Mouse (Mus musculus): ENCODE measurements around the gene Tmeff1. TPM values are rescaled to one million over a fixed set of nuclear protein-coding genes. Genes with fewer than 3 reads are reported as not detected.

The Tmeff1 gene
- polyA plus RNA-seq (2015; fragmentation: Nextera tagmentation; extraction: Ambion mirVana): 72.2 and 182 TPM in 2 replicates

DNA sequence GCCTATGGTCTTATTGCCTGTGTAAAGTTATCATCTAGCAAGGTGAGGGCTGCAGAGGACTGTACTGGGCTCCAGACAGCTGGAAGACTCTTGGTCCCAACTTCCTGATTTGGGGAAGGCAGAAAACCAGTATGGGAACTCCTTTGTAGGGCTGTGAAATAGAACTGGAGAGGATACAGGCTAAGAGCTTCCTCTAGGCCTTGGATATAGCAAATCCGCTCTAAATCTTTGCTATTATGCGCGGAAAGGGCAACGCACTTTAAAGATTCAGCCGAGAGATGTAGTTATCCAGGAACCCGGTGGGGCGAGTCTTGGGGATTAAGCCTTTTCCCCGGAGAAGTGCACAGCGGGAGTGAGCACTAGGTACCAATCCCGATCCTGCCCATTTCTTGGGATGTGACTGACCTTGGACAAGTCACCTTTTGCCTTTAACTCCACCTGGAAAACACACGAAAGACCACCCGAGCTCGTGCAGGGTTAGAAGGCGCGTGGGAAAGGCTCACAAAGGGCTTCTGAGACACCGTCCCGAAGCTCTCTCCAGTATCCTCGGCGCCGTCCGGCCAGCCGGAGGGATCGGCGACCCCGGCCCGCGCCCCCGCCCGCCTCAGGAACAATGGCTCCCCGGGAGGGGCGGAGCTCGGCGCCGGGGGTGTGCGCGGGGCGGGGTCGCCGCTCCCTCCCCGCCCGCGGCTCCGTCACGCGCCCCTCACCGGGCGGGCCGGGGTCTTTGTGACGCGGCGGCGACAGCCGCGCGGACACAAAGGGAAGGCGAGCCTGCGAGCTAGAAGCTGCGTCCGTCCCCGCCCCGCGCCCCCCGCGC is at the start of gene Tmeff1:
TSS of gene Tmeff1 (plus strand) at position 754 of the 820 bp plus-strand sequence.
- Histone ChIP-seq H3K4me3 (ENCODE audit: low read length) (peak within 1 kb of the TSS; percentile 93), H3K9ac (ENCODE audit: low read depth, low read length) (peak within 1 kb of the TSS; percentile 88), H3K27ac (ENCODE audit: low read depth, low read length) (peak within 1 kb of the TSS; percentile 93), H3K9me3 (ENCODE audit: control insufficient read depth, low read length) (no peaks in the 10 kb centered on the region; the same call in 1 of the 2 replicates), H3K4me1 (ENCODE audit: control insufficient read depth, insufficient read depth, low read depth, low read length) (peaks cover 8% of the 10 kb centered on the region; the same call in 1 of the 2 replicates), H3K36me3 (ENCODE audit: control insufficient read depth, insufficient read depth, low read length) (peaks cover 3% of the 10 kb centered on the region; the same call in 1 of the 2 replicates), H3K4me2 (ENCODE audit: low read length) (peak within 1 kb of the TSS; percentile 90), H3K27me3 (replicated peaks; ENCODE audit: control insufficient read depth, insufficient read depth, low read length) (no peaks in the 10 kb centered on the region)
- peak; percentile 88 for ATAC-seq
- under 1% methylated on average over 32 of the region's 64 CpGs for WGBS

GRCm38 (mm10) chr4:48536275-48536674 is 48.7 kb upstream of the Tmeff1 start:
- peaks cover under 1% of the 10 kb centered on the region for H3K4me1 ChIP-seq (ENCODE audit: control insufficient read depth, insufficient read depth, low read depth, low read length)
- H3K27me3 ChIP-seq (replicated peaks; ENCODE audit: control insufficient read depth, insufficient read depth, low read length): no peaks in the 10 kb centered on the region
- no peak overlapping the region for H3K9ac ChIP-seq (ENCODE audit: low read depth, low read length)
- no peaks in the 10 kb centered on the region for H3K9me3 ChIP-seq (ENCODE audit: control insufficient read depth, low read length)
- WGBS: 88% methylated on average over 5 of the region's 5 CpGs
- H3K36me3 ChIP-seq (ENCODE audit: control insufficient read depth, insufficient read depth, low read length): no peaks in the 10 kb centered on the region
- no peak overlapping the region for H3K27ac ChIP-seq (ENCODE audit: low read depth, low read length)
- no peak overlapping the region for H3K4me2 ChIP-seq (ENCODE audit: low read length)
- no peak for ATAC-seq
- no peak overlapping the region for H3K4me3 ChIP-seq (ENCODE audit: low read length)

DNA sequence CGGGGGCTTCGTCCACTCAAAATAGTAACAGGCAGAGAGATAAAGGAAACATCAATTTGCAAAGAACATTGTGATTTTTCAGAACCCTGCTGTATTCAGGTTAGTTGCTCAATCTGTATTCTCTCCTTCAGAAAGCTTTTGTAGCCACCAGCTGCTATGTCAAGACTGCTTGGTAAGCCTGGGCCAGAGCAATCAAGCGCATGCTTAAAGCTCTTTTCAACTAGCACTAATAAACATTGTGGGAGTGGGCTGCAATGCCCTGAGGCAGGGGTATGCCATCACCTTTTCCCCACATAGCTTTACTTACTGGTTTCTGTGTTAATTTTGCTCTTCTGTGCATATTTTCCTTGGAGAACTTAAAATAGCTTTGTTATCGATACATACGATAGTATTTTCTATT is 48.0 kb upstream of the Tmeff1 start:
- Histone ChIP-seq H3K27me3 (replicated peaks; ENCODE audit: control insufficient read depth, insufficient read depth, low read length) (no peaks in the 10 kb centered on the region), H3K27ac (ENCODE audit: low read depth, low read length) (no peak overlapping the region), H3K4me3 (ENCODE audit: low read length) (no peak overlapping the region), H3K9me3 (ENCODE audit: control insufficient read depth, low read length) (no peaks in the 10 kb centered on the region), H3K36me3 (ENCODE audit: control insufficient read depth, insufficient read depth, low read length) (no peaks in the 10 kb centered on the region), H3K4me1 (ENCODE audit: control insufficient read depth, insufficient read depth, low read depth, low read length) (peaks cover 8% of the 10 kb centered on the region), H3K9ac (ENCODE audit: low read depth, low read length) (no peak overlapping the region), H3K4me2 (ENCODE audit: low read length) (no peak overlapping the region)
- ATAC-seq: no peak
- 88% methylated on average over 5 of the region's 5 CpGs for WGBS

GRCm38 (mm10) chr4:48538581-48538980 is 46.4 kb upstream of the Tmeff1 start:
- no peaks in the 10 kb centered on the region for H3K36me3 ChIP-seq (ENCODE audit: control insufficient read depth, insufficient read depth, low read length)
- H3K27me3 ChIP-seq (replicated peaks; ENCODE audit: control insufficient read depth, insufficient read depth, low read length): no peaks in the 10 kb centered on the region
- no peak overlapping the region for H3K9ac ChIP-seq (ENCODE audit: low read depth, low read length)
- no peak overlapping the region for H3K4me2 ChIP-seq (ENCODE audit: low read length)
- whole genome bisulfite sequencing: 86% methylated on average over 2 of the region's 2 CpGs
- H3K27ac ChIP-seq (ENCODE audit: low read depth, low read length): no peak overlapping the region
- H3K4me1 ChIP-seq (ENCODE audit: control insufficient read depth, insufficient read depth, low read depth, low read length): peaks cover 21% of the 10 kb centered on the region
- no peak for ATAC-seq
- no peak overlapping the region for H3K4me3 ChIP-seq (ENCODE audit: low read length)
- no peaks in the 10 kb centered on the region for H3K9me3 ChIP-seq (ENCODE audit: control insufficient read depth, low read length)

GRCm38 (mm10) chr4:48539841-48540575 is 45.0 kb upstream of the Tmeff1 start, which contains the start of gene Msantd3:
Gene Msantd3, plus strand, starts transcription at chr4:48539935.
- Histone ChIP-seq H3K27me3 (replicated peaks; ENCODE audit: control insufficient read depth, insufficient read depth, low read length) (no peaks in the 10 kb centered on the region), H3K27ac (ENCODE audit: low read depth, low read length) (peak within 1 kb of the TSS; percentile 90), H3K4me3 (ENCODE audit: low read length) (peak within 1 kb of the TSS; percentile 83), H3K4me2 (ENCODE audit: low read length) (peak within 1 kb of the TSS; percentile 91), H3K9me3 (ENCODE audit: control insufficient read depth, low read length) (no peaks in the 10 kb centered on the region), H3K36me3 (ENCODE audit: control insufficient read depth, insufficient read depth, low read length) (no peaks in the 10 kb centered on the region), H3K4me1 (ENCODE audit: control insufficient read depth, insufficient read depth, low read depth, low read length) (peaks cover 26% of the 10 kb centered on the region), H3K9ac (ENCODE audit: low read depth, low read length) (peak within 1 kb of the TSS; percentile 97)
- ATAC-seq: peak; percentile 84
- WGBS: under 1% methylated on average over 60 of the region's 86 CpGs

DNA sequence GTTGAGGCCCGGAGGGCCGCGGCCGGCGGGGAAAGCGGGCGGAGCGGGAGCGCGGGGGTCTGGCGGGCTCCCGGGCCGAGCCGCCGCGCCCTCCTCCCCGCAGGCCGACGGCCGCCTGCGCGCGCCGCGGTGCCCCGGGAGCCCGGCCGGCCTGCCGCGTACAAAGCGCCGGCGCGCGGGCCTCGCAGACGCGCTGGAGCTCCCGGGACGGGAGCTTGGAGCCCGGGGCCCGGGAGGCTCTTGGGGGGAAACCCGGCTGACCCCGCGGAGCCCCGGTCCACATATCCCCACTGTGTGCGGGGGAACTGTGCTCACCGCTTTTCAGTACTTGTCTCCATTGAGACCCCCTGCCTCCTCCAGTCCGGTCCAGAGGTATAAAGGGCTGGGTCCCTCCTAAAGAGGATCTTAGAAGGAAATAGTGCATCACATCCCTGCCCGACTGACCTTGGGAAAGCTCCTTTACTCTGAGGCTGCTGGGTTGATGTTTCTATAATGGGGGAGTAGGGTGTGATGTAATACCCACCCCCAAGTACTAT is 44.3 kb upstream of the Tmeff1 start:
- WGBS: under 1% methylated on average over 29 of the region's 50 CpGs
- H3K27me3 ChIP-seq (replicated peaks; ENCODE audit: control insufficient read depth, insufficient read depth, low read length): no peaks in the 10 kb centered on the region

GRCm38 (mm10) chr4:48541526-48542250 is 43.3 kb upstream of the Tmeff1 start:
- Histone ChIP-seq H3K9ac (ENCODE audit: low read depth, low read length) (peak overlapping the region; percentile 97), H3K4me1 (ENCODE audit: control insufficient read depth, insufficient read depth, low read depth, low read length) (peaks cover 31% of the 10 kb centered on the region), H3K27me3 (replicated peaks; ENCODE audit: control insufficient read depth, insufficient read depth, low read length) (no peaks in the 10 kb centered on the region), H3K36me3 (ENCODE audit: control insufficient read depth, insufficient read depth, low read length) (no peaks in the 10 kb centered on the region), H3K9me3 (ENCODE audit: control insufficient read depth, low read length) (no peaks in the 10 kb centered on the region), H3K4me2 (ENCODE audit: low read length) (peak overlapping the region; percentile 91), H3K27ac (ENCODE audit: low read depth, low read length) (0 out of 2 replicates have a peak overlapping the region, but pooled peaks have one; percentile 27), H3K4me3 (ENCODE audit: low read length) (peak overlapping the region; percentile 83)
- 2% methylated on average over 15 of the region's 15 CpGs for WGBS
- no peak for ATAC-seq

More for the DNA sequence above, 44.3 kb upstream of the Tmeff1 start:
- Histone ChIP-seq H3K4me2 (ENCODE audit: low read length) (peak overlapping the region; percentile 91), H3K4me3 (ENCODE audit: low read length) (peak overlapping the region; percentile 83), H3K9me3 (ENCODE audit: control insufficient read depth, low read length) (no peaks in the 10 kb centered on the region), H3K27ac (ENCODE audit: low read depth, low read length) (peak overlapping the region; percentile 90), H3K36me3 (ENCODE audit: control insufficient read depth, insufficient read depth, low read length) (no peaks in the 10 kb centered on the region), H3K9ac (ENCODE audit: low read depth, low read length) (peak overlapping the region; percentile 97), H3K4me1 (ENCODE audit: control insufficient read depth, insufficient read depth, low read depth, low read length) (peaks cover 26% of the 10 kb centered on the region)
- ATAC-seq: peak; percentile 79

GRCm38 (mm10) chr4:48542351-48542750 is 42.6 kb upstream of the Tmeff1 start:
- Histone ChIP-seq H3K4me3 (ENCODE audit: low read length) (no peak overlapping the region), H3K36me3 (ENCODE audit: control insufficient read depth, insufficient read depth, low read length) (no peaks in the 10 kb centered on the region), H3K27me3 (replicated peaks; ENCODE audit: control insufficient read depth, insufficient read depth, low read length) (no peaks in the 10 kb centered on the region), H3K9me3 (ENCODE audit: control insufficient read depth, low read length) (no peaks in the 10 kb centered on the region), H3K4me2 (ENCODE audit: low read length) (peak overlapping the region; percentile 91), H3K9ac (ENCODE audit: low read depth, low read length) (no peak overlapping the region), H3K27ac (ENCODE audit: low read depth, low read length) (no peak overlapping the region), H3K4me1 (ENCODE audit: control insufficient read depth, insufficient read depth, low read depth, low read length) (peaks cover 37% of the 10 kb centered on the region)
- ATAC-seq: no peak
- 25% methylated on average over 5 of the region's 5 CpGs for WGBS
